Mouse (Mus musculus) lung, adult 2 months (tissue): ENCODE results near the gene Myh10.

Experiments
- CTCF ChIP-seq: fragments of 200-500 bp; IDR thresholded peaks from 2 replicates; pipeline ENCODE4 v1.5.1; 2011; ENCODE audit warnings: mild to moderate bottlenecking, low read length, control low read depth; ENCODE audit not compliant: insufficient read depth
- POLR2A ChIP-seq: fragments of 200-500 bp; IDR thresholded peaks from 2 replicates; pipeline ENCODE4 v1.6.1; 2011; ENCODE audit warnings: low read depth, mild to moderate bottlenecking, control low read depth, low read length, borderline replicate concordance; ENCODE audit errors: extremely low read depth

DNA sequence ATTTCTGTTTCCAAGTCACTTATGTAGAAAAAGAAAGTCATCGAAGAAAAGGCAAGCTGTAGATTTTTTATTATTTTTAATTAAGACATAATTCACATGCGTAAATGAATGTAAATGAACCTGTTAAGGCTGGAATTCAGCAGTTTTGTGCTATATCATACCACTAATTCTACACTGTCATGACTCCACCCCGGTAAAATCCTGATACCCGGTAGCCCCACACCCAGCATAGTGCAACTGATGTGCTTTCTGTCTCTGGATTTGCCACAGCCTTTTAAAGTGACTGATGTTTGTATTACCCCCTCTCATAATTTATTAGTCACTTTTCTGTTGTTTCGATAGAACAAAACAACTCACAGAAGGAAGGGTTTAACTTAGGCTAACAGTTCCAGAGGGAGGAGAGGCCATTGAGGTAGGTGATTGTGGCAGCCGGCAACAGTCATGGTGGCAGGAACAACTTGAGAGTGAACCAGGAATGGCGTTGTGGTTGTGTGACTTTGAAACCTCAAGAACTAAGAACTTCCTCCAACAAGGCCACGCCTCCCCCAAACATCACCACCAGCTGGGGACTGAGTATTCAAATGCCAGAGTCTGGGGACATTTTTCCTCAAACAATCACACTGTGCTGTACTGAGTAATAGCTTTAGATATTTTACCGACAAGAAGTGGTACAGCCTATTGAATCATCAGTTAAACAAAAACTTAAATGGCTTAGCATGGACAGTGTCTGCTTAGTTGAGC lies 78.6 kb downstream of the Myh10 start:
- TF ChIP-seq POLR2A: no peak
- TF ChIP-seq CTCF: no peak
